In the genomic region with DNA sequence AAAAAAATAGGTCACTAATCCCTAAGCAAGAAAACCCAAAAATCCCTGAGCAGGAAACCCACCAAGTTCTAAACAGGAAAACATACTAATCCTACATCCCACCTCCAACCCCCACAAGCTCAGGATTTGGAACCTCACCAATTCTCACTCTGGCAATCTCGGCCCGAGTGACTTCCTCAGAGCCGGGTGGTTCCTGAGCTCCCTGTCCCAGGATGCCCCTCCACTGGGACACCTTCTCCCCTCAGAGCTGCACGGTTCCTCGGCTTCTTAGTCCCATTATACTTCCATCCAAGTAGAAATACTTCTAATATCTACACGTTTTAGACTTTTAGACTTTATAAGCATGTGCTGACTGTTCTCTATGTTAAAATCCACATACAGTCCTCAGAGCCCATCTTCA, we compare ENCODE assay signal across 22 mouse cellular contexts. TPM values are rescaled to one million over a fixed set of nuclear protein-coding genes. Genes with fewer than 3 reads are reported as not detected.
A peak's percentile ranks its signal among the peaks of the same experiment; 100 is the strongest.
DNase-seq lines count a peak whose midpoint lies in the region; ATAC-seq and TF ChIP-seq lines count a peak whose summit lies in the region.
"Had no signal": no experiment of that assay in that cellular context is flagged by ENCODE, and none has a peak within 500 bp of the region (broad histone marks: within the 10 kb centered on the region; RNA-seq: fewer than 3 reads in every experiment).

No protein-coding gene starts in this region.

- no peaks in the 10 kb centered on the region for H3K4me1 ChIP-seq in midbrain, embryonic 16.5 days (ENCODE audit: control insufficient read depth, insufficient read depth, low read length)
- H3K4me1 ChIP-seq in midbrain, postnatal 0 days (ENCODE audit: insufficient read depth, low read length) = no peaks in the 10 kb centered on the region

- H3K27ac ChIP-seq in gastrocnemius, adult 2 months = no peak overlapping the region
- H3K27ac ChIP-seq in midbrain, embryonic 16.5 days (ENCODE audit: low read length) = no peak overlapping the region
- no peak overlapping the region for H3K27ac ChIP-seq in midbrain, postnatal 0 days (ENCODE audit: low read depth, low read length)

- H3K27me3 ChIP-seq in midbrain, embryonic 16.5 days (ENCODE audit: control insufficient read depth, insufficient read depth, low read depth, low read length) = no peaks in the 10 kb centered on the region
- H3K27me3 ChIP-seq in midbrain, postnatal 0 days (ENCODE audit: insufficient read depth, low read length) = no peaks in the 10 kb centered on the region
- H3K27me3 ChIP-seq: CH12.LX, Patski had no signal

- ATAC-seq in frontal cortex, adult (ENCODE audit: low TSS enrichment) = peak; percentile 55
- ATAC-seq in midbrain, embryonic 16.5 days = peak; percentile 39; the same call in 1 of the 2 replicates
- no peak for ATAC-seq in midbrain, postnatal 0 days (ENCODE audit: low FRiP score)
- ATAC-seq: activated CD4-positive, CD25-positive, alpha-beta regulatory T cell, adult 4 months; CD4-positive, CD25-positive, alpha-beta regulatory T cell, adult 4 months; Patski had no signal

- WGBS in midbrain, embryonic 16.5 days = 85% methylated on average over 6 of the region's 6 CpGs
- 83% methylated on average over 6 of the region's 6 CpGs for WGBS in midbrain, postnatal 0 days

- H3K36me3 ChIP-seq in midbrain, embryonic 16.5 days (ENCODE audit: control insufficient read depth, insufficient read depth, low read length) = no peaks in the 10 kb centered on the region
- H3K36me3 ChIP-seq in midbrain, postnatal 0 days (ENCODE audit: insufficient read depth, low read length) = no peaks in the 10 kb centered on the region

- H3K4me2 ChIP-seq in midbrain, embryonic 16.5 days (ENCODE audit: low read length) = no peak overlapping the region
- H3K4me2 ChIP-seq in midbrain, postnatal 0 days (ENCODE audit: low read depth, low read length, poor library complexity, severe bottlenecking) = no peak overlapping the region

- intact Hi-C loops in gastrocnemius, postnatal 14 days (cut with DNase I; ENCODE audit: low total_unique reads) = no loop called here
- intact Hi-C loops in gastrocnemius, adult 2 months (cut with DNase I) = no loop called here

- no peak for TF ChIP-seq CTCF in gastrocnemius, adult 2 months (IDR thresholded peaks at IDR 0.05)
- no peak for TF ChIP-seq CTCF in midbrain, postnatal 0 days (IDR thresholded peaks at IDR 0.05)

- H3K9ac ChIP-seq in midbrain, embryonic 16.5 days (ENCODE audit: low read depth, low read length) = no peak overlapping the region
- H3K9ac ChIP-seq in midbrain, postnatal 0 days (replicated peaks; ENCODE audit: low read length, poor library complexity, severe bottlenecking) = no peak overlapping the region

- no peak overlapping the region for H3K4me3 ChIP-seq in gastrocnemius, adult 2 months
- no peak overlapping the region for H3K4me3 ChIP-seq in midbrain, embryonic 16.5 days (ENCODE audit: low read depth, low read length)
- no peak overlapping the region for H3K4me3 ChIP-seq in midbrain, postnatal 0 days (ENCODE audit: low read depth, low read length)

- H3K9me3 ChIP-seq in midbrain, embryonic 16.5 days (replicated peaks; ENCODE audit: control insufficient read depth, low read length, poor library complexity, severe bottlenecking) = no peaks in the 10 kb centered on the region
- no peaks in the 10 kb centered on the region for H3K9me3 ChIP-seq in midbrain, postnatal 0 days (ENCODE audit: low read length)
- H3K9me3 ChIP-seq: G1E had no signal

- DNase-seq in frontal cortex, adult 2 months (ENCODE audit: extremely low spot score in 1 of 2, low spot score in 1 of 2) = no peak
- peak; percentile 3 for DNase-seq in gastrocnemius, postnatal 14 days
- DNase-seq in gastrocnemius, adult 2 months = no peak
- DNase-seq in heart, adult 11 months = peak; percentile 57
- DNase-seq in heart, postnatal 4 days = no peak
- no peak for DNase-seq in midbrain, postnatal 0 days (ENCODE audit: low spot score)
- DNase-seq: adrenal gland, adult 2 months; adrenal gland, adult 8-10 months; adrenal gland, postnatal 10 days; adrenal gland, postnatal 14 days; adrenal gland, postnatal 25 days; adrenal gland, postnatal 36 days; B cell, adult 2 months; cerebellum, adult 11 months; cerebellum, adult 11-12 months had no signal

RNA-seq across cellular contexts. Expression of a gene that starts 41.9 kb away (rescaled TPM):
- 71.4 and 82.0 TPM in 2 replicates for polyA plus RNA-seq in frontal cortex, adult 2 months (2012; rRNA removed)
- total RNA-seq in gastrocnemius, postnatal 14 days (2021) = 10 to 100 TPM; 54.4 to 57.5 TPM
- total RNA-seq in gastrocnemius, adult 2 months (2021) = 10 to 100 TPM; 83.0 to 98.9 TPM
- total RNA-seq in heart, postnatal 4 days (2021) = 10 to 100 TPM; 50.7 to 51.6 TPM
- 61.7 and 62.0 TPM in 2 replicates for polyA plus RNA-seq in midbrain, embryonic 16.5 days (2015; fragmentation: Nextera tagmentation; extraction: Ambion mirVana)
- total RNA-seq in midbrain, postnatal 0 days (2014; rRNA removed) = 51.4 and 60.7 TPM in 2 replicates
- polyA plus RNA-seq in midbrain, postnatal 0 days (2015; fragmentation: Nextera tagmentation; extraction: Ambion mirVana) = 39.6 and 43.4 TPM in 2 replicates

Comparison
In these comparisons a context has a peak if more than half of its experiments do, and no peak if none do; other contexts are left out.
1. DNase-seq: peak in gastrocnemius, postnatal 14 days (single experiment) and heart, adult 11 months (single experiment); none in frontal cortex, adult 2 months (0 of 2), gastrocnemius, adult 2 months (single experiment), heart, postnatal 4 days (single experiment) and midbrain, postnatal 0 days (single experiment).